Mouse (Mus musculus) cerebellum, adult 9-10 months (tissue): ENCODE data around the gene Acbd3.
A peak's percentile ranks its signal among the peaks of the same experiment; 100 is the strongest.

ENCODE experiments used
- DNase-seq: peaks from one replicate; pipeline ENCODE4 v3.0.0; 2022

Gene Acbd3

DNA sequence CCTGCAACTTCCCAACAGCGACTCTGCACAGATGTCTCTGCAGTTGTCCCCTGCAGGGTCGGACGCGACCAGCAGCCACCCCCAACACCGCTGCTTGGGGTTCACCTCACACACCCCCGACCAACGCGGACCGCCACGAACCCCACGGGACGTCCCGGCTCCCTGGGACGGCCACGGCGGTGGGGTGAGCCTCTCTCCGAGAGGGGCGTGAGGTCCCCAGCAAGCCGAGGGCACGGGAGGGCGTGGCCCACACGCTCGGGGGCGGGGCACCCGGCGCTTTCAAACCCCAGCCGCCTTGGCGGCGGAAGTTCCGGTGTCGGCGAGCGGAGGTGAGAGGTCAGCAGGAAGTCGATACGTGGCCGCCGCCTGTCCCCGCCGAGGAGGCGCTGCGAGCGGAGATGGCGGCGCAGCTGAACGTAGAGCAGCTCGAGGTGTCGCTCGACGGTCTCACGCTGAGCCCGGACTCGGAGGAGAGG is at the start of gene Acbd3:
TSS of gene Acbd3 (plus strand) at position 340 of the 476 bp plus-strand sequence.
- DNase-seq = peak; percentile 86

DNA sequence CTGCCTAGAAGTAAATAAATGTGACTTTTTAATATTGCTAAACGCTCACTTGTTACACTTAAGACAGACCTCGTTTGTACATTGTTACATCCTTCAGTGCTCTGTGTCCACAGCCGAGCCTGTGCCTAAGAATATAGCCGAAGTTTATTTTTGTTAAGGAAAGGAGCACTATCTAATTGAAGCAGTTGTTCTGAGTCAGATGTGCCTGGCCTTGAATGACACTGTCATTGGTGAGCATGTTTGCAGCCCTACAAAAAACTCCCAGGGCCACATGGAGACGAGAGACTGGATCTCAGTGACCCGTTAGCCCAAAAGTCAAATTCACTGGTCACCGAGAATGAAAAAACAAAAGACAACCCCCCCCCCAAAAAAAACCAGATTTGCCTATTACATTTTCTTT is 34.6 kb upstream of the Acbd3 start:
- DNase-seq = no peak

DNA sequence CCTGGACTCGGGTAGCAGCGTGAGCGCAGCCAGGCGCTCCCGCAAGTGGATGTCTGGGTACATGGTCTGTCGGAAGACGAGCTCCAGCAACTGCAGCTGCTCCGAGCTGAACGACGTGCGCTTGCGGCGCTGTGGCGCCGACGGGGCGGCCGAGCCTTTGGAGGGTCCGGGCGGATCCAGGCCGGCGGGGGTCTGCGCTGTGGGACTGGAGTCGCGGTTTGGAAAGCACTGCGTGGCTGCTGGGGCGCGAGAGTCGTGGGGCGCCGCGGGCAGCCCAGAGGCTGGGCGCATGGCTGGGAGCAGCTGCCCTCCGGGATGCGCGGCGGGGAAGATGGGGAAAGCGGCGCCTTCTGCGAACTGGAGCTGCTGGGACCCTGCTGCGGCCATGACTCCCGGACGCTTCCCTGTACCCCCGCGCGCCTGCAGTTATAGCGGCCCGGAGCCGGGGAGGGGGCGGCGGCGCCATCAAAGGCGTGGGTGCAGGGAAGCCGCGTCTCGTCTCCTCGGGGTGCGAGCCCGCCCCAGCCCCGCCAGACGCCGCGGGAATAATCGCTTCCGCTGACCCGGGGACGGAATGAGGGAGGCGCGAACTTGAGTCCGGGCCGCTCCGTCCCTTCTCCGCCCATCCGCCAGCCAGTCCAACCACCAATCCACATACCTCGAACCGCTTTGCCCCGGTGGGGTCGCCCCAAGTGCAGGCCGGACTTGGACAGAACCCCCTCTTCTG is 29.1 kb upstream of the Acbd3 start, which contains the start of gene Mixl1:
TSS of gene Mixl1 (minus strand) at position 409 of the 727 bp plus-strand sequence.
- DNase-seq = no peak

DNA sequence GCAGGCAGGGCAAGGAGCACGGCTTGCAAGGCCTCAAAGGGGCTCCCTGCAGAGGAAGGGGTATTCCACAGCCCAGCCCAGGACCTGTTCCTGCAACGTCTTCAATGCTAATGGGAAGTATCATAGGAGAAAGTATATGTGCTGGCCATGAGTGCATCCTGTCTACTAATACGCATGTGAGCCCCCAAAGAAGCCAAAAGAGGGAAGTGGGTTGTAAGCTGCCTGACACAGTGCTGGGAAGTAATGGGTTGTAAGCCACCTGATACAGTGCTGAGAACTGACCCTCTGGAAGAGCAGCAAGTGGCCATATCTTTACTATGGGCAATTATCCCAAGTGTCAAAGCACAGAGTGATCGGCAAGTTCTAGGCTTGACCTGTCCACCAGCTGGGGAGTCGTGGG is 27.8 kb upstream of the Acbd3 start:
- no peak for DNase-seq

DNA sequence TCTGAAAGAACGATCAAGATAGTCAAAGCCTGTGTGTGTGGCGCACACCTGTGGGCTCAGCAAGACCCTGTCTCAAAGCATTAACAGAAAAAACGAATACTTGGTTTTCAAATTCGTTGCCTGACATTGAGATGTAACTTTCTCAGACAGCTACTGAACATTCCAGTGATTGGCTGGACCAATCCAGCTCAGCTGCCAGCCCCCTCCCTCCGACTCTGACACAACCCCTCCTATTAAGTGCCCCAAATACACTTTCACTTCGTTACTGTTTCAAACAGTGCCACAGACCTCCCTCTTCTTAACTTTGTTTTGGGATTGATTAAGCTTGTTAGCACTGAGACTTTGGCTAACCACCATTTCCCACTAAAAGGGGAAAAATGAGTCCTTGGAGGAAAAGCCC is 22.4 kb upstream of the Acbd3 start:
- no peak for DNase-seq

DNA sequence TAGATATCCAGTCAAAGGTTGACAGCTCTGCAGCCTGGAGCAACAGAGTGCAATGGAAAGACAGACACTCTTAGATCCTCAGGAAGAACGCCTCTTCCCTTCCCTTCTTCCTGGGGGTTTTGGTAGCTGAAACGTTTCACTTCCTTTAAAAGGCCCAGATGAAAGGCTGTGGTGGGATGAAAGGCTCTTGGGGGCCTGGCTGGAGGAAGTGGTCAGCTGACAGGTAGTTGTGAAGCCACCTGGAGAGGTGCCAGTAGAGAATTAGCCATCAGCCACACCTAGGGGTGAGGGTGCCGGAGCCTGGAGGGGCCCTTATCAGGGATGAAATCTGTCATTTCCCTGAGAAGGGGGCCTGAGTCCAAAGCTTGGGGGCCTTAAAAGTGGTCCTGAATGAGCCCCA is 18.5 kb upstream of the Acbd3 start:
- no peak for DNase-seq

DNA sequence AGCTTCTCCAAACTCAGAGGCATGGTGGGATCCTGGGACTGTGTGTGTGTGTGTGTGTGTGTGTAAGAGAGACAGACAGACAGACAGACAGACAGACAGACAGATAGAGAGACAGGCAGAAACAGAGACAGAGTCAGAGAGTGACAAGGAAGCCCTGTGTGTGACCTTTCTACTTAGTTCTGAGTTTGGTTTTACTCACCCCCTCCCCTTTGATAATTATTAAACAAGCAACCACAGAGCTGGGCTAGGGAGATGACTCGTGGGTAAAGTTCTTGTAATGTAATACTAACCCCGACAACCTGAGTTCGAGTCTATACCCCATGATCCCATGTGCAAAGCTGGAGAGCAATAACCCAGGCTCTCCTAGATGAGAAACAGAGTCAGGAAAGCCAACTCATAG is 18.0 kb upstream of the Acbd3 start:
- no peak for DNase-seq

DNA sequence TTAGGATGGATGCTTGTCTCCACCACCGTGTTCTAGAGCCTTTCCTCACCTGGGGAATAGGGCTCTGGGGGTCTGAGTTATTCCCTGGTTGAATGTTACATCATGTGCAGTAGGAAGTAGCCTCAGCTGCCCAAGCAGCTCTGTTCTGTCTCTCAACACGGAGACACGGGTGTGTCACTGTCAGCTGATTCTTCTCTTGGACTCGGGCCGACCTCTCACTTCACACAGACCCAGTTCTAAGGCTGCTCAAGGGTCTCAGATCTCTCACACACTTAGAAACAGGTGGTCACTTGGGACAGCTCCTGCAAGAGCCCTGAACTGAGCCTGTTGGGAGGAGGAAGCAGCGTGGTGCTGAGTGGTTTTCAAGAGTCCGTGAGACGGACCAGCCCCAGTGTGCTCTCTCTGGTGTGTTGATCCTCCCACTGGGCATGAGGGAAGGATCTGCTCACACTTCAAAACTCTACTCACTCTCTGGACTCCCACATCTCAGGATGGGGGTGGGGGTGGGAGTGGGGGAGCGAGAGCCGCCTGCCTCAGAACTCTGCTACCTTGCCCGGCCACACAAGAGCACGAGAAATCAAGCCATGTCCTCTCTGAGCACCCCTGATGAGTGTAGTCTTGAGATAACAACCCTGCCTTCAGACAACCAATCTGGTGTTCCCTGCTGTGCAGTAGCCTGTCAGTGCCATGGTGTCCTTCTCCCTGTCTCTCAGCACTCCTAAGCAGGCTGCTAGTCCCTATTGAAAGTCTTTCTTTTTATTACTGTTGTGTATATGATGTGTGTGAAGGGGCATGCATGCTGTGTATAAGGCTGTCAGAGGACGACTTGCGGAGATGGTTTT is 16.7 kb upstream of the Acbd3 start:
- DNase-seq = no peak

DNA sequence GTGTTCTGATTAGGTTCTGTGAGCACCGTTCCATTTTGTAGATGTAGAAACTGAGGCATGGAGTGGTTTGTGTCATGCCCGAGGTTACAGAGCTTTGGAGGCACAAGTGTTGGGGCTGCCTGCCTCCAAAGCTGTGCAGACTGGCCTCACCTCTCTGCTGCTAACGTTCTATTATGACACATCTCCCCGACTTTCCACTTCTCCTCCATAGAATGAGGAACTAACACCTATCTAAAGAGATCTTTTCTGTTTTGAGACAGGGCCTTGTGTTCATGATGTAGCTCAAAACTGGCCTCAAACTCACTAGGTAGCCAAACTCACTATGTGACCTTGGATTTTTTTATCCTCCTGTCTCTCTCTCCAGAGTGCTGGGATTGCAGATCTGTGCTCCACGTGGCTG is 7.1 kb upstream of the Acbd3 start:
- no peak for DNase-seq

DNA sequence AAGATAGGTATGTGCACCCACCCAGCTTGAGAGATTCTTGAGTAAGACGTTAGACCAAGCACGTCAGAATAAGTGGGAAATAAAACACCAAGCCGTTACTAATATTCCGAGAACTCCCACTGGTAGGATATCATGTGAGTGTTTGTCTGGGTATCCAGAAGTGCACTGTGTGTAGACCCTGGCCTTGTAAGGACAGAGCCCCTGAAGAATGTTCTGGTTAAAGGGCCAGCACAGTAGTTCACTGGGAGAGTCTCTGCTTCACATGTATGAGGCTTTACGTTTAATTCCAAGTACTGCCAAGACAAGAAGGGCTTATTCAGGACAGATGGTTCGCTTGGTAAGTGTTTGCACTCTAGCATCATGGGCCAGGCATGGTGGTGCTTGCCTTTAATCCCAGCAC is 6.4 kb upstream of the Acbd3 start:
- no peak for DNase-seq

DNA sequence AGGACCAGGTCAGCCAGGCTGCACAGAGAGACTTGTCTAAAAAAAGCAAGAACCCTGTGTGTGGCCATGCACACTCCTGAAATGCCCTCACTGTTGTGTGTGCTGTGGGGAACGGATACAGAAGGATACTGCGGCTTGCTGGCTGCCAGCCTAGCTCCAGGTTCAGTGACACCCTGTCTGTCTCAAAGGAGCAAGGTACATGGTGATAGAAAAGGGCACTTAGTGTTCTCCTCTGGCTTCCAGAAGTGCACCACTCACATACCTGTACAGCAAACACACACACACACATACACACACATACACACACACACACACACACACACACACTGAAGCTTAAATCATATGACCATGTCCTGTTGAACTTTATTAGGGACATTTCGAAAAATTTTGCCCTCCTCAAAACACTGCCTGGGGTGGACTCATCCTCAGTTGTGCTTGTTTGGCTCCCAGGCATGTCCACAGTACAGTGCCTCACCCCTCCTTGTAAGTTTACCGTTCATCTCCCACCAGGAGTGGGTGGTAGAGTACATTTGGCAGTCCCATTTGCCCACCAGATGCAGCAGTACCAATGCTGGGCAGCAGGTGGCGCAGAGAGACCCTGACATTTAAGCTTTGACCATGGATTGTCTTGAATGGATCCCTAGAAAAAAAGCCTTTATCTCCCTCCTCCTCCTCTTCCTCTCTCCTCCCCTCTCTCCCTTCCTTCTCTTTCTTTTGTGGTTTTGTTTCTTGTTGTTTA is 5.7 kb upstream of the Acbd3 start:
- peak; percentile 85 for DNase-seq

DNA sequence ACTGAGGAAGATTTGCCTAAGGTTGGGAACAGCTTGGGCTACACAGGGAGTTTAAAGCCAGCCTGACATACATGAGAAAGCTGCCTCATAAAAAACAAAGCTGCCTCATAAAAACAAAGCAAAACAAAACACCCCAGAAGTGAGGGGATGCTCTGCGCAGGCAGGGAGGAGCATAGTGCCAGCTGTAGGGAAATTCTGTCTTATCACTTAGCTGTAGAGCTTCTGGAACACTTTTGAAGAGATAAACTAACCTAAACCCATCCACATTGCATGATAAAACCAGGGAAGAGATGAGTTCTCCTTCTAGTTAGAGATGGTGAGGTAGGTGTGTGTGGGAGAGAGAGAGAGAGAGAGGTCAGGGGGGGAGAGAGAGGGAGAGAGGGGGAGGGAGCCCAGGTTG is 3.2 kb upstream of the Acbd3 start:
- no peak for DNase-seq

DNA sequence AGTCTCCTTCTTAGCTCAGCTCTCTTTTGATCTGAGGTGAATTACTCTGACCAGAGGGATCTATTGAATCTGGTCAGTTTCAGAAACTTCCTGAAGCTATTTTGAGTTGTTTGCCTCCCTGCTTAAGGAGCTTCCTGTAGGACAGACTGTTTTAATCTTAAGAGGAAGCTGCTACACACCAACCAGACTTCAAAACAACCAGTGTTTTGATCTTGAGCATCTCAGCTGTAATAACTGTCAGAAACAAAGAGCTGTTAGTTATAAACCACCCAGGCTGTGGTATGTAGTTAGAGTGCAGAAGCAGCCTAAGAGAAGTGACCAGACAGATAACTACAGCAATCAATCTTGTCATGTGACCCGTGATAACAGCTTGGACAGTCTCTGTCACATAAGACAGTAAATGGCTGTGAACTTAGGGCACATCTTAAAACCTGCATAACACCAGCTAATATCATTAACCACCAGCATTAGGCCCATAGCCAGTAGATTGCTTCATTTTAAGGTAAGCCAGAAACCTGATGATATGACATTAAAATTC is 2.1 kb upstream of the Acbd3 start:
- no peak for DNase-seq

DNA sequence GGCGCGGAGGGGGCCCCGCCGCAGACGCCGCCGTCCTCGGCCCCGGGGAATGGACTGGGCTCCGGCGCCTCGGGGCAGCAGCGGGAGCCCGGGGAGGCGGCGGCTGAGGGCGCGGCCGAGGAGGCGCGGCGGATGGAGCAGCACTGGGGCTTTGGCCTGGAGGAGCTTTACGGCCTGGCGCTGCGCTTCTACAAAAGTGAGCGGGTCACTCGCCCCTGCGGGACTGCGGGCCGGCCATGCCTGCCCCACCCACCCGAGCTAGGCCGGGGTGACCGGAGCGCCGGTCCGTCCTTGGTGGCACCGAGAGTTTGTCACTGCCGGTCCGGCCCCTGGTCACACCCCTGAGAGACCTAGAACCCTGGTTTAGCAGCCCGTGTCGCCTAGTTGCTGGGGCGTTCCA is 340 bp downstream of the Acbd3 start:
- DNase-seq = no peak

DNA sequence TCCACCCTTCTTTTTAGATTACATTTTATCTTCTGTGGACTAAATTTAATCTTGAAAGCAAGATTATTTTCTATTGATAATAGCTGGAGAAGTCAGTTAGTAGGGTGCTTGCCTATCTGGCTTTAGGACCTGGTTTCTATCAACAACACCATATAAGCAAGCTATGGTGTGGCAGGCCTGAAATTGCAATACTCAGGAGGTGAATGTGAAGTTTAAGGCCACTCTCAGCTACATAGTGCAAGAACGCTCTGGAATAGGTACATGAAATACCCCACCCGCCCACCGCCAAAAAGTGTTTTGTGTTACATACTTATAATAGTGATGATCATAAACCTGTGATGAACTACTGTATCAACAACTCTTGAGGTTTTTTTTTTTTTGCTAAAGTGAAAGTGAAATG is 3.4 kb downstream of the Acbd3 start:
- no peak for DNase-seq

DNA sequence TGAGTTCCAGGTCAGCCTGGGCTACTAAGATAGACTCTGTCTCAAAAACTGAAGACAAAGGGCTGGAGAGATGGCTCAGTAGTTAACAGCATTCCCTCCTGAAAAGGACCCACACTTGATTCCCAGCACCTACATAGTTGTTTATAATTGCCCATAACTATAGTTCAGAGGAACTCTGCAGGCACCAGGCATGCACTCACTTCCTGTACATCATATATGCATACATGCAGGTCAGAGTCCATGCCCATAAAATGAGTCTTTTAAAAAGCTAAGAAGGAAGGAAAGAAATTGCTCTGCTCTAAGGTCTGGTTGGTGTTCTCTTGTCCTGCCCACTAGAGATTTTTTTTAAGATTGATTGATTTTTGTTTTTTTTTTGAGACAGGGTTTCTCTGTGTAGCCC is 22.0 kb downstream of the Acbd3 start:
- no peak for DNase-seq

DNA sequence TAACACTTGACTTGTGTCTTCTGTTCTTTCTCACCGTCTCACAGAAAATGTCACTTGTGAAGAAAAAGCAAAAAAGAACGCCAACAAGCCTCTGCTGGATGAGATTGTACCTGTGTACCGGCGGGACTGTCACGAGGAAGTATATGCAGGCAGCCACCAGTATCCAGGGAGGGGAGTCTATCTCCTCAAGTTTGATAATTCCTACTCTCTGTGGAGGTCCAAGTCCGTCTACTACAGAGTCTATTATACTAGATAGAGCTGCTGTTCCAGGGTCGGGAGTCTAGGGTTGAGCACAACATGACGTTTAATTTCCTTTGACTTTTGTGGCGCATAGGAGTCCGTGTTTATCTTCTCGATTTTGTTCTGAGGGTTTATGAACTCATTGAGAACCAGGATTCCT is 26.3 kb downstream of the Acbd3 start:
- DNase-seq = no peak

DNA sequence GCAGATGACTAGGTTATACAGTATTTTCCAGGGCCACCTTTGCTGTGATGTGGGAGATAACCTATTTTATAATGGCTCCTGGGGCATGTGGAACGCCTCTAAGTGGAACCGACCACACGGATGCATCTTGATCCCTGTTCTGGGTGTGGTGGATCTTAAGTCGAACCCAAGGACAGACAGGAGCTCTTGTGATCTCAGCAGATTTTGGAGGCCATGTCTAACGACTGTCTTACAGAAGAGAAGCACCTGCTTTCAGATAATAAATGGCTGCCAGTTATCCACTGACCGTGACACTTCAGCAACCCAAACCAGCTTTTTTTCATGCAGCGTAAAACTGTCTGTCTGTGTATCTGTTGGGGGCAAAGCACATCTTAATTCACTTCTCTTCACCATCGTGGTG is 28.5 kb downstream of the Acbd3 start:
- no peak for DNase-seq

DNA sequence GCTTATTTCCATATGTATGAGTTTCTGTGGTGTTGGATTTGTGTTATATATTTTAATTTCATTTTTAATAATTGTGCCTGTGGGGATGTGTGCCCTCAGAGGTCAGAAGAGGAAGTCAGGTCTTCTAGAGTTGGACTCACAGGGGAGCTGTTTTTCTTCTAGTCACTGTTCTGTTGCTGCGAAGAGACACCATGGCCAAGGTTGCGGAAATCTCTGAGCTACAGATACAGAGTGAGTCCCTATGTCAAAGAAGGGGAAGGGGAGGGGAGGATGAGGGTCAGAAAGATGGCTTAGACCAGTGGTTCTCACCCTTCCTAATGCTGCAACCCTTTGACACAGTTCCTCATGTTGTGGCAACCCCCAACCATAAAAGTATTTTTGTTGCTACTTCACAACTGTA is 30.9 kb downstream of the Acbd3 start:
- no peak for DNase-seq

DNA sequence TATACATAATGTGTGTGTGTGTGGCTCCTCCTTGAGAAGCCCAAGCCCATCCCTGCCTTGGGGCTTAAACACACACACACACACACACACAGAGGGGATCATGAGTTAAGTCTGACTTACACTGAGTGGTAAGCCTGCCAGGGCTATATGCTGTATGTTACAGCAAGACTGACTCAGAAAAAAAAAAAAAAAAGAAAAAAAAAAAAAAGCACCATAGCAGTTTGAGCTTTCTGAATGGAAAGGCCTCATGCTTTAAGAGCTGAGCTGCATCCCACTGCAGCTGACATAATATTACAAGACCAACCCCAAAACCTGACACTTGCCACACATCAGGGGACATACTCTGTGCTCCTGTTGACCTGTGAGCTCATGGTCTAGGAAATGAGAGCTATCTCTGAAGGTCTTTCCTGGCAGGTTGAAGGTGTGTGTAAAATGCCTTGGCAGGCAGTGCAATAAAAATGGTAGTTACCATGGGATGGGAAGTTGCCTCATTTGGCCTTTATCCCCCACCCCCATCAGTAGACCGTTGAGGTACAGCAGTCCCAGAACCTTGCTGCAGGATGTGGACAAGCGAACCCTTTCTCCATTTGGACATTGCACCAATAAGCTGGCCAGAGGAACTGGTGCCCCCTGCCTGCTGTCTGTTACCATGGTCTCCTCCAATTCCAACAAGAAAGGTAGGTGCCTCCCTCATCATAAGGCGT is 31.6 kb downstream of the Acbd3 start:
- DNase-seq = no peak

DNA sequence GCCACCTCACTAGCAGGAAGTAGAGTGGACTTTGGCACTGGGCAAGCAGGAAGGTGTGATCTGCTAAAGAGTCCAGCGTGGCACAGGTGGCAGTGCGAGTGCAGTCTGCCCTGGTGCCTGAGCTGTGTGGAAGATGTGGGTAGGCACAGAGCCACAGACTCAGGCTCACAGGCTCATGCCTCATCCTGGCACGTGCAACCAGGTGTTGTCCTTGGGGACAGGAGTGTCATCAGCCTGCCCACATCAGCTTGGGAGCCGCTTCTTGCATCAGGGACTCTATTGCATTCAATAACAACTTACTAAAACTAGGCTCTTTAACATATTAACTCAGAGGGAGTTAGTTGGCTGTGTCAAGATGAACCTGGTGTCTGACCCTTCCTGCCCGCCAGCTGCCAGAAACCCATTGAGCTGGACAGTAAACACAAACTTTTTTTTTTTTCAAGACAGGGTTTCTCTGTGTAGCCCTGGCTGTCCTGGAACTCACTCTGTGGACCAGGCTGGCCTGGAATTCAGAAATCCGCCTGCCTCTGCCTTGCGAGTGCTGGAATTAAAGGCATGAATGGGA is 32.2 kb downstream of the Acbd3 start:
- no peak for DNase-seq

DNA sequence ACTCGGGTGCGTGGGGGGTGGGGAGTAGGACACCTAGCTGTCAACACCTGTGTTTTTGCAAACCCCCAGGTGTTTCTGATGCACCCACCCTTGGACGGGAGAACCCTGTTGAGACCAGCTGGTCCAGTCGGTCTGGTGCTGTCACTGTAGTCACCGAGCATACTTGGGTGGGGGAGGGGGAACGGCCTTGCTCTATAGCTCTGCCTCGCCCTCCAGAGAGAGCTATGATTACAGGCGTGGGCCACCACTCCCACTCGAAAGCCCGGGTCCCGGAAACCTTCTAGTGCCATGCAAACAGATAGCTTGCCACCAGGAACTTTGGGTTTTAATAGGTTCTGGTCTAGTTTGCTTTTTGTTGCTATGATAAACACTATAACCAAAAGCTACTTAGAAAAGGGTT is 36.3 kb downstream of the Acbd3 start:
- DNase-seq = no peak
